Mouse (Mus musculus) ovary, postnatal 10 days (tissue): ENCODE data around the gene Fbxl22.

Experiments
- DNase-seq: peaks from one replicate; pipeline ENCODE4 v3.0.0; 2022; ENCODE audit warnings: low spot score

Fbxl22 gene

DNA sequence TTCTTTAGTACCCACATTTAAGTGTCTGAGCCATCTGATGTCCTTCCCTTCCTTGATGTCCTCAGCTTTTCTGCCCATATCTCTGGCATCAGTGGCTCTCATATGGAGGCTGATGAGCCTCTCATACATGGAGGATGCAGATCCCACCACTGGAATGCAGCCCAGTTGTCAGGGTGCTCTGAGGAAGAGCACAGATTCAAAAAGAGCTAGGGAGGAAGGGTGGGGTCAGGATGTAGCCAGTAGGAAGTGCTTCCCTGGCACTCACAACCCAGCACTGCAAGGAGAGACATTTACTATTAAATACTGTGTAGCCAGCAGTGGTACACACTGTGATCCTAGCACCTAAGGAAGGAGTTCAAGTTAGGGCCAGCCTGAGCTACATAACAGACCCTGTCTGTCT, 8.0 kb downstream of the Fbxl22 start:
- DNase-seq = no peak

DNA sequence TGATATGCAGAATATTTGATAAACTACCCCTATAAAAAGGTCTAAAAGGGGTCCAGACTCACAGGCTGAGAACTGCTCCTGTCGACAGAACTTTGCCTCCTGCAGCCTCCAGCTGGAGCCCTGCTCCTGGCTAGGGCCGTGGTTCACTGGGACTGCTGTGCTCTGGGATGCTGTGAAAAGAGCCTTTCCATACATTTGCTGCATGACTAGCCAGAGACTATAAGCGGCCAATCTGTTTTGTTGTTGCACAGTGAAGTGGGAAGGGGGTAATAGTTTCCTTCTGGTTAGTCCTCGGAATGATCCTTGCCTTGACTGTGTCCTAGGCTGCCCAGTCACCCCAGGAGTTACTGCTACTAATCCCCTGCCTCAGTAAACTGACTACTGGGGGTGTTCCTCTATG, 8.4 kb downstream of the Fbxl22 start:
- no peak for DNase-seq

DNA sequence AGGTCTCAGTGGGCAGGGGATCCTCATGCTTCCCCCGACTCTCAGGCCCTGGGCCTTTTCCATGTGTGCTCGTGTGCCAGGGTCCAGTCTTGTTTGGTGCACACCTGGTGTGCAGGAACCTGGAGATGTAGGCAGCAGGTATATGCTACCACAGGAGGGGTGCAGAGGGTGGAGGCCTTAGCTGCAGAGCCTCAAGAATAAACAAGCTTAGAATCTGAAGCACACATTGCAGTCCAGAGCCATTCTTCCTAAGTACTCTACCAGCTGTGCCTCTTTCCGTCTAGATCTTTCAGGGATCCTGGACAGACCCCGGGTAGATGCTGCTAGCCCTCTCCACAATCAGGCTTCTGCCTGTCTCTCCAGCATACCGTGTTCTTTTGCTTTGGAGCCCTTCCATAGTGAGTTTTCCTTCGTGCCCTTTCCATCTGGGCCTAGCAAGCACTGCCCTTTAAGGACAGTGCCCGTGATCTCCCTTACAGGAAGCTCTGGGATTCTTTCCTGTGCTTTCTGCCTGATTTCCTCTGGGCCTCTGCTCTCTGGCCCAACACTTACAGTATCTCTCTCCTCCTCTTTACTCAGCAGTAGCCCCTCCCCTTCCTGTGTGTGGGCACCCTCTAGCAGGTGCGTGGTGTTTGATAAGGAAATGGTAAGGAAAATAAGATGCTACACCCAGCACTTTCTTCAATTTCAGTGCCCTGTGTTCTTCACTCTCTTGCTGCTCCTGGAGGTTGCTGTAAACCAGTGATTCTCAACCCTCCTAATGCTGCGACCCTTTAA, 9.1 kb downstream of the Fbxl22 start:
- no peak for DNase-seq

DNA sequence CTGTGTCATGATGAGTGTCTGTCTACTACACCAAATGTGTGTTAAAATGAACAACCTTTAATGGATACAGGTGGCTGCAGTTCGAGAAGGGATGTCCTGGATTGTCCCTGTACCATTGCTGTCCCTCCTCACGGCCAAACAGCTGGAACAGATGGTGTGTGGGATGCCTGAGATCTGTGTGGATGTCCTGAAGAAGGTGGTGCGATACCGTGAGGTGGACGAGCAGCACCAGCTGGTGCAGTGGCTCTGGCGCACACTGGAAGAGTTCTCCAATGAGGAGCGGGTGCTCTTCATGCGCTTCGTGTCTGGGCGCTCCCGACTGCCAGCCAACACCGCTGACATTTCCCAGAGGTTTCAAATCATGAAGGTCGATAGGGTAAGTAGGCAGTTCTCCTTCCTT, 9.9 kb downstream of the Fbxl22 start:
- DNase-seq = no peak

DNA sequence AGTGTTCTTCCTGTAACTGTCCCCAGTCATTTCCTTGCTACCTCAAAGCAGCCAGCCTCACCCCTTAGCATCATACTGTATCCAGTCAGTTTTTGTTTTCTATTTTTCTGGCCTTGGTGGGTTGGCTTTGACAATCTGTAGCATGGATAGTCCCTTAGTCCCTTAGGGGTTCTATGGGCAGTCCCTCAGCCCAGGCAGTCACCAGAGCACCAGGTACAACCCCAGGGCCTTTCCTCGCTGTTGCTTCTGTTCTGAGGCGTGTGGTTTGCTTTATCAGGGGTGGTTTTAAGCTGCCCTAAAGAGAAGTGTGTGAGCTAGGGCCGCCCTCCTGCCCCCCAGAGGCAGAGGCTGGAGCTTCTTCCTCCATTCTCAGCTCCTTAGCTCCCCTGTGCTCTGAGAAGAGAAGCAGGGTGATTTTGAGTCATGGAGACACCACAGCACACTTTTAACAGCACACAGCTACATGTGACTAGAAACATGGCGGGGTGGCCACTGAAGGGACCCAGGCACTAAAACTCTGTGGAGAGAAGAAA, 10.4 kb downstream of the Fbxl22 start:
- DNase-seq = no peak

DNA sequence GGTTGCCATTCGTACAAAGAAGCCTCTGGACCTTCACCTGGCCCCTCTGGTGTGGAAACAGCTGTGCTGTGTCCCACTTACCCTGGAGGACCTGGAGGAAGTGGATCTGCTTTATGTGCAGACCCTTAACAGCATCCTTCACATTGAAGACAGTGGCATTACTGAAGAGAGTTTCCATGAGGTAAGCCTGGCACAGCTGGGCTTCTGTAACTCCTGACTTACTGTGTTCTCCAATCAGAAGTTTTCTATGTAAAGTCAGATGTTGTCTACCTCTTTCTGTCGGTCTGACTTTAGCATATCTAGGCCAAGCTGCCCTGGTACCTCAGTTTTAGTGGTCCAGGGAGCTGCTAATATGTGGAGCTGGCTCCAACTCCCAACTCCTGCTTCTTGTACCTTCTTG, 13.1 kb downstream of the Fbxl22 start:
- no peak for DNase-seq

DNA sequence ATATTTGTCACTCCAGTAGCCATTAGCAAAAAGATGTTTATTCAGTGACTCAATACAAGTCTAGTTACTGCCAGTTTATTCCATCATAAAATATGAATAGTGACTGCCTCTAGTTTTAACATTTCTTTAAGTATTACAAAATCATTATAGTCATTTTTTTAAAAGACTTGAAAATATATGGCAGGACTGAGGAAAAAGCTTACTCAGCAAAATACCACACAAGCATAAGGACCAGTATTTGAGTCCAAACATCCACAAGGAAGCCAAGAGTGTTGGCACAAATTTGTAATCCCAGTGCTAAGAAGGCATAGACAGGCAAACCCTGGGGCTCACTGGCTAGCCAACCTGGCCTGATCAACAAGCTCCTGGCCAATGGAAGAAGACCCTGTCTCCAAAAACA, 20.4 kb downstream of the Fbxl22 start:
- DNase-seq = no peak

DNA sequence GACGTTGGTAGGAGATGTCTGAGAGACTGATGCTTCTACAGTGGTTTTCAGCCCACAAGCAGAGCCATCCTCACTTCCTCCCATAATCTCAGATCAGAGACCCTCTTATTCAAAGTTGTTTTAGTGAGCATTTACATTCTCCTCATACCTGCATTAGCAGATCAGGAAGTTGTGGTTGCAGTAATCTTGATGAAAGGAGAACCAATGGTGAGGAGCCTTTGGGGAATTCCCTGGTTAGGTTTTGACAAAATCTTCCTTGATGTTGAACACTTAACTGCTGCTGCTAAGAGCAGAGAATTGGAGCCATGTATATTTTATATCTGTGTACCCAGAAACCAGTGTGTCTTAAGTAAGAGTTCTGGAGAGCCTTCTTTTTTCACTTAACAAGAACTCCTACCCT, 22.0 kb downstream of the Fbxl22 start:
- no peak for DNase-seq

DNA sequence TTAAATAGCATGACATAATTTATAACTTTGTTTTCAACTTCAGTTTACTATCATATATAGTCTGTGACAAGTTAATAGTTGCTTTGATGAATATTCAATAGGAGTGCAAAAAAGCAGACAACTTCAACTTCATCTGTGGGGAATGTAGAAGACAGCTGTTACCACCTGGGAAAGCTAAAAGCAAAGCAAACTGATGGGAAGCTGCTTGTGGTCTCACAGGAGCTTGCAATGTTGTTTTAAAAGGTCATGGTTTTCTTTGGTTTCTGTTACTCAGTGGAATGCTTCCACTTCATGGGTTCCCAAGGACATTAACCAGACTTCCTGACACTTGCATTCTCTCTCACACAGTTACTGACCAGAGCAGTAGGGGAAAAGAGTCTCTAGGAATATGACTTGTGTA, 25.6 kb downstream of the Fbxl22 start:
- no peak for DNase-seq

DNA sequence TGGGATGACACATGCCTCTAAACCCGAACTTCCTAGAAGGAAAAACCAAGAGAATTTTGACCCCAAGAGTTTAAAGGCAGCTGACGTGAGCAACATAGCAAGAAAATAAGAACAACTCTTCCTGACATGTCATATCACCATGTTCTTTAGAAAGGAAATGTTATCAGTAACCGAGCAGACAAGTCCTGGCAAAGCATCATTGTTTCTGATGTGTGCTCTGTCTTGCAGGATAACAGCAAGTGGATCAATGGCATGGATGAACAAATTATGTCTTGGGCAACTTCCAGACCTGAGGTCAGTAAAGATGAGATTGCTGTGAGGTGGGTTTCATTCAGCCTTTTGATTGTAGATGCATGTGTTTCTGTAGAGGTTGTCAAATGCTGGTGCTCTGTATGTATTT, 31.0 kb downstream of the Fbxl22 start:
- DNase-seq = no peak

DNA sequence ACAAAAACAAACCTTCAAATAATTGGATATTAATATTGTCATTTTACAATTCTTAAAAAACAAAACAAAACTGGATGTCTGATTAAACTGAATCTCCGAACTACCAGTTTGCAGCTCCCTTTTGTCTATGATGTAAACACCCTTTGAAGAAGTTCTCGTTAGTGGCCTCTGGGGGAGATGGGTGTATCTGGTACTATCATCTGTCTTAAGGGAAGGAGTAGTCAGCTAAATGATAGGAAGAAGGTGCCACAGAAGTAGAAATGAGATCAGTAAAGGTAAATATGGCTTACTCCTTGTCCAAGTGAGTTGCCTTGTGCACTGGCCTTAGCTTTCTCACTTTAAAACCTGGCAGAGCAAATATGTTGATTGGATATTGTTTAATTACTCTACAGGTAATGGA, 36.6 kb downstream of the Fbxl22 start:
- no peak for DNase-seq

DNA sequence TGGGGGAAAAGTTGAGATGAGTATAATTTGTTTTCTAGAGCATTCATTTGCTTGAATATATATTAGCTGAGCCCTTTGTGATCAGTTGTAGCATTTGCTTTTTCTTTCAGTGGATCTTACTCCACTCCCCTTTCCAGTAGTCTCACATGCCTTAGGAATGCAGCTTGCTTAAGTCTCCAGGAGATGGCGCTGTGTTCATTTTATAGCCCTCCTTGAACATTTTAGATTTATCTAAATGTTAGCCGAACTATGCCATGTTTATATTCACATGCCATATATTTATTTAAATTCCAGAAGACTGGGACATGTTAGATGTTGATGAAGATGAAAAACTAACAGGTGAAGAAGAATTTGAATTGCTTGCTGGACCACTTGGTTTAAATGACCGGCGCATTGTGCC, 49.3 kb downstream of the Fbxl22 start:
- DNase-seq = no peak
